Mouse (Mus musculus): ENCODE measurements at regions not wholly inside any gene's neighbourhood (a gene's known extent, or its start where the extent isn't known, plus 50 kb on each side); places are given as distances from the start of the nearest gene placed in this dataset.

GRCm38 (mm10) chr4:152881433-152881930, 403.8 kb upstream of the Kcnab2 start:
- DNase-seq (ENCODE audit: low spot score) (no peak), ATAC-seq (ENCODE audit: low FRiP score) (no peak)
- H3K4me2 ChIP-seq (replicated peaks; ENCODE audit: low read depth, low read length), result no peak overlapping the region
- no peak overlapping the region for H3K27ac ChIP-seq (ENCODE audit: low read depth, low read length)
- H3K4me3 ChIP-seq (ENCODE audit: low read depth, low read length), result no peak overlapping the region
- no peak overlapping the region for H3K9ac ChIP-seq (ENCODE audit: low read depth, low read length)
- no peaks in the 10 kb centered on the region for H3K9me3 ChIP-seq (ENCODE audit: control insufficient read depth, low read length)
- H3K4me1 ChIP-seq (replicated peaks; ENCODE audit: control insufficient read depth, insufficient read depth, low read length), result no peaks in the 10 kb centered on the region; the same call in 1 of the 2 replicates
- H3K27me3 ChIP-seq (ENCODE audit: control insufficient read depth, insufficient read depth, low read length), result no peaks in the 10 kb centered on the region
- H3K36me3 ChIP-seq (ENCODE audit: control insufficient read depth, insufficient read depth, low read length), result no peaks in the 10 kb centered on the region

GRCm38 (mm10) chr4:152880368-152880767, 402.7 kb upstream of the Kcnab2 start:
- H3K36me3 ChIP-seq (ENCODE audit: control insufficient read depth, insufficient read depth, low read length), result no peaks in the 10 kb centered on the region
- 96% methylated on average over 2 of the region's 2 CpGs for WGBS
- H3K4me3 ChIP-seq (ENCODE audit: low read depth, low read length), result no peak overlapping the region
- no peak overlapping the region for H3K9ac ChIP-seq (ENCODE audit: low read depth, low read length)
- H3K4me1 ChIP-seq (replicated peaks; ENCODE audit: control insufficient read depth, insufficient read depth, low read length), result no peaks in the 10 kb centered on the region; the same call in 1 of the 2 replicates
- DNase-seq (ENCODE audit: low spot score) (no peak), ATAC-seq (ENCODE audit: low FRiP score) (no peak)
- H3K27me3 ChIP-seq (ENCODE audit: control insufficient read depth, insufficient read depth, low read length), result no peaks in the 10 kb centered on the region
- H3K9me3 ChIP-seq (ENCODE audit: control insufficient read depth, low read length), result no peaks in the 10 kb centered on the region
- no peak overlapping the region for H3K4me2 ChIP-seq (replicated peaks; ENCODE audit: low read depth, low read length)
- no peak overlapping the region for H3K27ac ChIP-seq (ENCODE audit: low read depth, low read length)

DNA sequence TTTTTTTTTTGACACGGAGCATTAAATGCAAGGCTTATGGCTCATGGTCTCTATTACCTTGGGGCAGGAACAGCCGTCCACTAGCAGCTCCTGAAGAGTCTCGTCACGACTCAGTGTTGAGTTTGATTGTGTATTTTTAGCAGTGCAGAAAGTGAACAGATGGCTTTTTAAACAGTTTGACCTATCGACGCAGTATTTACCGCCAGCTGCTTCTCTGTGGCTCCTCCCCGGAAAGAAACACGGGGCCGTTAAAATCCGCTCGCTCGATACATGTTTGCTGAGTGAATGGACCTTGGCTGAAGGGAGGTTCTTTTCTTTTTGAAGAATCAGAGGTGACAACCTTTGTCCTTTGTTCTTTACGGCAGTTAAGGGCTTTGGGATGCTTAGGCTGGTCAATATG, 401.3 kb upstream of the Kcnab2 start:
- ATAC-seq (ENCODE audit: low FRiP score), result peak; percentile 33; the same call in 1 of the 2 replicates
- no peak overlapping the region for H3K4me2 ChIP-seq (replicated peaks; ENCODE audit: low read depth, low read length)
- H3K9me3 ChIP-seq (ENCODE audit: control insufficient read depth, low read length), result no peaks in the 10 kb centered on the region
- no peak overlapping the region for H3K9ac ChIP-seq (ENCODE audit: low read depth, low read length)
- H3K27me3 ChIP-seq (ENCODE audit: control insufficient read depth, insufficient read depth, low read length), result no peaks in the 10 kb centered on the region
- no peak overlapping the region for H3K27ac ChIP-seq (ENCODE audit: low read depth, low read length)
- H3K4me3 ChIP-seq (ENCODE audit: low read depth, low read length), result no peak overlapping the region
- no peaks in the 10 kb centered on the region; the same call in 1 of the 2 replicates for H3K4me1 ChIP-seq (replicated peaks; ENCODE audit: control insufficient read depth, insufficient read depth, low read length)
- DNase-seq (ENCODE audit: low spot score), result peak; percentile 40
- no peaks in the 10 kb centered on the region for H3K36me3 ChIP-seq (ENCODE audit: control insufficient read depth, insufficient read depth, low read length)
- 61% methylated on average over 14 of the region's 14 CpGs for WGBS

DNA sequence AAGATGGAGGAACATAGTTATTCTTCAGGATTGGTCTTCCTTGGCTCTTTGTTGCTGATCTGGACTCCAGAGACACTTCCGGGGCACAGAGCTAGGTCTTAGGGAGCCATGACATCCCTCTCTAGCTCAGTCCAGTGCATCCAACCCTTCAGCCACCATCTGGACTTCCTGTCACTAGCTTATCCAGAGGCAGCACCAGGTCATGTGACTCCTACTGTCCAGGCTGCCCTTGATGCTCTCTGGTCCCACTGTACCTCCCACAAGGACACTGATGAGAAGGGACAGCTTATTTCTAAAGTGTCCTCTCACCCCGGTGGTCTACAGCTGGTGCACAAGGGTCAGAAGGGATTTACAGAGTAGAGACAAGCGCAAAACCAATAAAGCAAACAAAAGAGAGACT, 400.7 kb upstream of the Kcnab2 start:
- ATAC-seq (ENCODE audit: low FRiP score), result no peak
- no peaks in the 10 kb centered on the region for H3K36me3 ChIP-seq (ENCODE audit: control insufficient read depth, insufficient read depth, low read length)
- H3K4me2 ChIP-seq (replicated peaks; ENCODE audit: low read depth, low read length), result no peak overlapping the region
- H3K9ac ChIP-seq (ENCODE audit: low read depth, low read length), result no peak overlapping the region
- H3K27ac ChIP-seq (ENCODE audit: low read depth, low read length), result no peak overlapping the region
- no peaks in the 10 kb centered on the region; the same call in 1 of the 2 replicates for H3K4me1 ChIP-seq (replicated peaks; ENCODE audit: control insufficient read depth, insufficient read depth, low read length)
- no peaks in the 10 kb centered on the region for H3K9me3 ChIP-seq (ENCODE audit: control insufficient read depth, low read length)
- no peak overlapping the region for H3K4me3 ChIP-seq (ENCODE audit: low read depth, low read length)
- no peaks in the 10 kb centered on the region for H3K27me3 ChIP-seq (ENCODE audit: control insufficient read depth, insufficient read depth, low read length)
- no peak for DNase-seq (ENCODE audit: low spot score)
- WGBS, result 72% methylated on average over 3 of the region's 3 CpGs

DNA sequence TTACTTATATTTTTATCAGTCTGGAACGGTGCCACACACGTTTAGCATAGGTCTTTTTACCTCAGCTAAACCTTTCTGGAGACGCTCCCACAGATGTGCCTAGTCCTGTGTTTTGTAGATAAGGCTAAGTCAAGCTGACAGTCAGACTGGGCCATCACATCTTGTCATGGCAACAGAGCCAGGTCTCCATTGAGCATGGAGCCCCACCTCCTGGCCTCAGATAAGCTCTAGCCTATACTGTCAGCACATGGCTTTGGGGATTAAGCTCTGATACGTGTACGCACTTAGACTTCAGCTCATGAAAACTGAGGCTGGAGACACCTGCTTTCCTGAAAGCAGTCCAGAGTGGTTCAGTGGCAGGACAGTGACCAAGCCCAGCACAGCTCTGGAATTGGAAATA, 392.4 kb upstream of the Kcnab2 start:
- H3K27ac ChIP-seq (ENCODE audit: low read depth, low read length), result no peak overlapping the region
- no peak overlapping the region for H3K9ac ChIP-seq (ENCODE audit: low read depth, low read length)
- ATAC-seq (ENCODE audit: low FRiP score) (no peak), DNase-seq (ENCODE audit: low spot score) (no peak)
- no peaks in the 10 kb centered on the region for H3K4me1 ChIP-seq (replicated peaks; ENCODE audit: control insufficient read depth, insufficient read depth, low read length)
- no peak overlapping the region for H3K4me2 ChIP-seq (replicated peaks; ENCODE audit: low read depth, low read length)
- 89% methylated on average over 5 of the region's 5 CpGs for WGBS
- no peaks in the 10 kb centered on the region for H3K36me3 ChIP-seq (ENCODE audit: control insufficient read depth, insufficient read depth, low read length)
- H3K27me3 ChIP-seq (ENCODE audit: control insufficient read depth, insufficient read depth, low read length), result no peaks in the 10 kb centered on the region
- no peak overlapping the region for H3K4me3 ChIP-seq (ENCODE audit: low read depth, low read length)
- no peaks in the 10 kb centered on the region for H3K9me3 ChIP-seq (ENCODE audit: control insufficient read depth, low read length)

DNA sequence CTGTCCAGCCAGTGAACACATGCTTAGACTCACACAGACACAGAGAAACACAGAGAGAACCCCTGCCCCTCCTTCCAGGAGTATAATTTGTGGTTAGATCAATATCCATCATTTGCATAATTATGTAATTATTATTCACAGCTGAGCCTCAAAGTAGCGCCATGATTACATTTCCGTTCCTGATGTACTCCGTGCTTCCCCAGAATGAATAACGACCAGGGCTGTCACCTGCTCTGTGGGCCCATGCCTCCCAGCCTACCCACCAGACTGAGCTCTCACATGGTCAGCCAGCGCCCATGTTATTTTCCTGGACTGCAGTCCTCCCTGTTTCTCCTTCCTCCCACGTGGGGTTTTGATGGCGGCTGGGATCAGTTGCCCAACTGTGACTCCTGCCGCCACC, 388.2 kb upstream of the Kcnab2 start:
- Histone ChIP-seq H3K36me3 (ENCODE audit: control insufficient read depth, insufficient read depth, low read length) (no peaks in the 10 kb centered on the region), H3K4me2 (replicated peaks; ENCODE audit: low read depth, low read length) (no peak overlapping the region), H3K4me1 (replicated peaks; ENCODE audit: control insufficient read depth, insufficient read depth, low read length) (no peaks in the 10 kb centered on the region), H3K9me3 (ENCODE audit: control insufficient read depth, low read length) (no peaks in the 10 kb centered on the region), H3K27ac (ENCODE audit: low read depth, low read length) (no peak overlapping the region), H3K9ac (ENCODE audit: low read depth, low read length) (no peak overlapping the region), H3K27me3 (ENCODE audit: control insufficient read depth, insufficient read depth, low read length) (no peaks in the 10 kb centered on the region), H3K4me3 (ENCODE audit: low read depth, low read length) (no peak overlapping the region)
- WGBS, result 89% methylated on average over 8 of the region's 8 CpGs
- ATAC-seq (ENCODE audit: low FRiP score), result no peak
- DNase-seq (ENCODE audit: low spot score), result no peak

DNA sequence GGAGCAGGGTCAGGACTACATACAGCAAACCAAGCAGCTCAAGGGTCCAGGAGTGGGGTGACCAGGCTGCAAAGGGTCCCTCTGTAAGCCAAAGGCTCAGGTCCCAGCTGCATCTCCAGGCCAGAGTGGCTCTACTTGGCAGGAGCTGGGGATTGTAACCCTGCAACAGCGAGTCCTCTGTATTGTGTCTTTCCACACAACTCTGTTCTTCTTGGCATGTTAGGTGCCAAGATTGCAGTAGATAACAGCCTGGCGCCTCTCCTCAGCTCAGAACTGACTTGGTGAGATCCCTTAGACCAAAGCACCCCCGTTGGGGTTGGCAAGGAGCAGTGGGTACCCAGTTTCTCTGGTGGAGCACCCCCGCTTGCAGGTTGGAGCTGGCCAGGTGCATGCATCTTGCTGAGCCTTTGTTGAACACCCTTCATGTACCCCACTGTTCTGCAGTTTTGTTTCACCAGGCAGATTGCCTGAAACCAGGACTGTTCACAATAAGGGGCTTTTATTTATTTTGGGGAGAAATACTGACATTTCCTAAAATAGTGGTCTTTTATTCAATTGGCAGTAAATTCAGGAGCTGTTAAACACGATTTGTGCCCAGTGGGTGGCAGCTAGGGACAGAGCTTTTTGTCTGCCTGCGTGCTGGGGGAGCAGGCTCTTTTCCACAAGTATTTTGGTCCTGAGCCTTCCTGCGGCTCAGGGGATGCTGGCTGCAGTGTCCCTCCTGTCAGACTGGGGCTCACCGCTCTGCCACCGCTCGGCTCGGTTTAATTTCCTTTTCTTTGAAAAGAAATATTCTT, 385.3 kb upstream of the Kcnab2 start:
- WGBS, result 54% methylated on average over 11 of the region's 11 CpGs

DNA sequence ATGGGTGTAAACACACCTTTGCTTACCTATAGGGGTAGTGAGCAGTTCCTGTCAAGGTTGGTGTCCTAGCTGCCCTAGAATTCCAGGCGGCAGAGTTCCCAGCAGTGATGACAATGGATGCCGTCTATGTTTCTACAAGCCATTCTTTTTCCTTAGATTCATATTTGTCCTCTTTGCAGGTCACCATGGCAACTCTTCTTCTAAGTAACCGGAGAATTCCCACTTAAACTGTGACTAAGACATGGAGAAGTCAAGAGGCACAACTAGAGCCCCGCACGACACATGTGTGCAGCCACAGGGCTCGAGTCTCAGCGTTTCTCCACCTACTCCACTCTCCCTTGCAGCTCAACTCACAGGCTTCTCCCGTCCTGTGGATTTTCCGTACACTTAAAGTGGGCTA, 381.5 kb upstream of the Kcnab2 start:
- Histone ChIP-seq H3K9ac (ENCODE audit: low read depth, low read length) (no peak overlapping the region), H3K27ac (ENCODE audit: low read depth, low read length) (no peak overlapping the region), H3K27me3 (ENCODE audit: control insufficient read depth, insufficient read depth, low read length) (no peaks in the 10 kb centered on the region), H3K4me2 (replicated peaks; ENCODE audit: low read depth, low read length) (no peak overlapping the region), H3K36me3 (ENCODE audit: control insufficient read depth, insufficient read depth, low read length) (no peaks in the 10 kb centered on the region), H3K9me3 (ENCODE audit: control insufficient read depth, low read length) (no peaks in the 10 kb centered on the region), H3K4me3 (ENCODE audit: low read depth, low read length) (no peak overlapping the region), H3K4me1 (replicated peaks; ENCODE audit: control insufficient read depth, insufficient read depth, low read length) (no peaks in the 10 kb centered on the region)
- WGBS, result 89% methylated on average over 9 of the region's 9 CpGs
- DNase-seq (ENCODE audit: low spot score) (no peak), ATAC-seq (ENCODE audit: low FRiP score) (no peak)

More for the DNA sequence above, 385.3 kb upstream of the Kcnab2 start:
- Histone ChIP-seq H3K9me3 (ENCODE audit: control insufficient read depth, low read length) (no peaks in the 10 kb centered on the region), H3K9ac (ENCODE audit: low read depth, low read length) (no peak overlapping the region), H3K36me3 (ENCODE audit: control insufficient read depth, insufficient read depth, low read length) (no peaks in the 10 kb centered on the region), H3K4me2 (replicated peaks; ENCODE audit: low read depth, low read length) (no peak overlapping the region), H3K4me3 (ENCODE audit: low read depth, low read length) (no peak overlapping the region), H3K27me3 (ENCODE audit: control insufficient read depth, insufficient read depth, low read length) (no peaks in the 10 kb centered on the region), H3K4me1 (replicated peaks; ENCODE audit: control insufficient read depth, insufficient read depth, low read length) (no peaks in the 10 kb centered on the region), H3K27ac (ENCODE audit: low read depth, low read length) (no peak overlapping the region)
- DNase-seq (ENCODE audit: low spot score) (no peak), ATAC-seq (ENCODE audit: low FRiP score) (no peak)

DNA sequence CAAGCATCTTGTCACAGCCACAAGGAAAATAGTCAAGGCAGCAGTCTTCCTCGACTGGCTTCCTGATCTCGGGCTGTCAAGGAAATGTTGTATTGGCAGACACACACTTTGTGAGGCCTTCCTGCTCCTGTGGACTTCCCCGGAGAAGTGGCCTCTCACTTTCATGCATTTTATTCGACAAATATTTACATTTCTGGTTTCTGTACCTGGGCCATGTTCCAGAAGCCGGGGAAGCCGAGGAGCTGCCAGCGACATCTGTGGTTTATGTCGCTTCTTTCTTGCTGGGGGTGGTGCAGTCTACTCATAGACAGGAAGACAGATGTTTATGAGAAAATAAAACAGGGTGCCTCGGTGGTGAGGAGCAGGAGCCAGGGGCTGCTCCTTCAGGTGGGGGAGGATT, 372.5 kb upstream of the Kcnab2 start:
- Histone ChIP-seq H3K4me3 (ENCODE audit: low read depth, low read length) (no peak overlapping the region), H3K27me3 (ENCODE audit: control insufficient read depth, insufficient read depth, low read length) (no peaks in the 10 kb centered on the region), H3K9ac (ENCODE audit: low read depth, low read length) (no peak overlapping the region), H3K4me1 (replicated peaks; ENCODE audit: control insufficient read depth, insufficient read depth, low read length) (no peaks in the 10 kb centered on the region), H3K36me3 (ENCODE audit: control insufficient read depth, insufficient read depth, low read length) (no peaks in the 10 kb centered on the region), H3K4me2 (replicated peaks; ENCODE audit: low read depth, low read length) (no peak overlapping the region), H3K9me3 (ENCODE audit: control insufficient read depth, low read length) (no peaks in the 10 kb centered on the region), H3K27ac (ENCODE audit: low read depth, low read length) (no peak overlapping the region)
- whole genome bisulfite sequencing, result 86% methylated on average over 9 of the region's 9 CpGs
- DNase-seq (ENCODE audit: low spot score) (no peak), ATAC-seq (ENCODE audit: low FRiP score) (no peak)
